Mouse (Mus musculus) layer of hippocampus, adult 9-11 months (tissue): Measurements from ENCODE around the gene Itgb2l.

Source experiments
- DNase-seq: peaks from one replicate; pipeline ENCODE4 v3.0.0; 2022

The Itgb2l gene

DNA sequence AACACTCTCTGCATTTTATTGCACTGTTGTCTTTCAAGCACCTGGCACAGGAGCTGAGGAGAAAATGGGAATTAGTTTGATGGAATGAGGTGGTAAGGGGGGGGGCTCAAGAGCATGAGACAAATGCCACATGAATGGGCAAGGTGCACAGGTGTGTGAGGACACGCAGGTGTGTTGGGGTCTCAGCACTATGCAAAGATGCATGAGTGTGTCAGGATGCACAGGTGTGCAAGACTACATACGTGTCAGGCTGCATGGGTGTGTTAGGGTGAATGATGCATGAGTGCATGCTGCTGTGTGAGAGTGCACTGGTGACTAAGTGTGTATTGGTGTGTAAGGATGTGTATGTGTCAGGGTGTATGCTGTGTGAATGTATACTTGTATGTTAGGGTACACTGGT is 18.4 kb downstream of the Itgb2l start:
- no peak for DNase-seq

DNA sequence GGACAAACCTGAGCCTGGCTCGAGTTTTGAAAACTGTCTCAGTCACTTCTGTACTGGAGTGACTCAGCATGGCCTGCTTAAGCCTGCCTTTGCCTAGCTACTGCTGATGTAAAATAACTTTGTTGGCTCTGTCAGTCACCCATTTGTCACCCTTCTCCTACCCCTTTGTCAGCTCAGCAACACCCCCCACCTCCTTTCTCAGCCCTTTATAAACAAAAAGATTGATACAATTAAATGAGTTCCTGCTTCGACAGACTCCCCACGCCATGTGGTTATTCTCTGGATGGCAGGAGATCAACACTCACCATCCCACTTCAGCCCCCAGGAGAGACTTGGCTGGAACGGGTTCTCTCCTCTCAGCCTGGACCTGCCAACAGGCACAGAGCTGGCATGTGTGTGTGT is 35.4 kb downstream of the Itgb2l start:
- no peak for DNase-seq

DNA sequence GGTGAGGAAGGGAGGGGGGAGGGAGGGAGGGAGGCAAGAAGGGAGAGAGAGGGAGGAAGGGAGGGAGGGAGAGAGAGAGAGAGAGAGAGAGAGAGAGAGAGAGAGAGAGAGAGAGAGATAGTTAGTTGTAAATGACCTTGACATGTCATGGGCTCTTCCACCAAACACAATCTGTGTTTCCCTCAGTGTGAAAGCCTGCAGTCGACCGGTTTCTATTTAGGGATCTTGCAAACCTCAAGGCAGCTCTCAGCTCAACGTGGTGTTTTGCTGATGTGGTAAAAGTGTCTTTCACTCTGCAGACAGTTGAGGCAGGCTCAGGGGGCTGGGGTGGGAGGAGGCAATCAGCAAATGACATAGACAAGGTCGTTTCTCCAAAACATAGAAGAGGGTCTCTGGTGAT is 37.1 kb downstream of the Itgb2l start:
- DNase-seq = no peak

DNA sequence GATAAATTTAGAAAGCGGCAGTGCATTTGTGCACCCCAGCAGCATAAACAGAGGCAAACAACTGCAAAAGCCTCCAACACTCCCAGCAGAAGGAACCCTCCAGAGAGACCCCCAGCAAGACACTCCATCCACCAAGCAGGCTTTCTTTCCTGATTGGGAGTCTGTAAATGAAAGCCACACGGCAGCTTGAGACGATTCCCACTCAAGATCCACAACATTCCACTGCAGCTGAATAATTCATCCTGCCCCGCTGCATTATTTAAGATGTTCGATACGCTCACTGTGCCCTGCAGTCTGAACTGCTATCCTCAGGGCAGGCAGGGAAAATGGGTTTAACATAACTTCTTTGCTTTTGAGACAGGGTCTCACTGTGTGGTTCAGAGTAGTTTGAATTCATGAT is 41.1 kb downstream of the Itgb2l start:
- no peak for DNase-seq

DNA sequence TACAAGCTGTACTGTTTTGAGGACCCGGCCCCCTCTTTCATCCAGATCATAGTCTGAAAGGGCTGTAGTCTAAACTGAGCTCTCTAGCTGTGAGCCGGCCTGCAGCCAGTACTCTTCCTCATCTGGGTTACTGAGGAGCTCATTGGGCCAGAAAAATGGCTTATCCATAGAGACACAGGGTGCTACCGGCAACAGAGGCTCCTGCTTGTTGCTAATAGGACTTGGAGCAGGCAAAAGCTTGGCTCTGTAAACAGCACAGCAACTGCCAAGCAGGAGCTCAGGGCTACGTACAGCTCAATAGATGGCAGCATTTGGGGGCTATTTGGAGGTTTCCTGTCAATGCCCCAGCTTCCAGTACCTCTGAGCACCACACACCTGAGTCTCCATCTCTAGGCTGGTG is 43.4 kb downstream of the Itgb2l start:
- DNase-seq = peak; percentile 51

DNA sequence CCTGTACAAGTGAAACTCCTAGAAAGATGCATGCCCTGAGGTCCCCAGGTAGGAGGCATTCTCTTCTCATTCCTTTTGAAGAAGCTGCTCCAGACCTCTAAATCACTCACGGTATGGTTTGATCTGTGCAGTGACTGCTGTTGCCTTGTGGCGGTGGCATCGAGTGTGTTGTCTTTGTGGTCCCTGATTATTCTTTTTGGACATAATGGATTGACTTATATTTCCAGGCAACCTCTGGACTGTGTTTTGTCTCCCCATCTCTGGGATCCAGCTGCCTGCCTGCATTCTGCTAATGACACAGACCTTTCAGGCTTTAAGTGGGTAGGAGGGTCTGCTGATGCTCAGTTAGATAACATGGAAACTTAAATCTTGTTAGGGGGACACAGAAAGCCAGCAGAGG is 44.6 kb downstream of the Itgb2l start:
- no peak for DNase-seq

DNA sequence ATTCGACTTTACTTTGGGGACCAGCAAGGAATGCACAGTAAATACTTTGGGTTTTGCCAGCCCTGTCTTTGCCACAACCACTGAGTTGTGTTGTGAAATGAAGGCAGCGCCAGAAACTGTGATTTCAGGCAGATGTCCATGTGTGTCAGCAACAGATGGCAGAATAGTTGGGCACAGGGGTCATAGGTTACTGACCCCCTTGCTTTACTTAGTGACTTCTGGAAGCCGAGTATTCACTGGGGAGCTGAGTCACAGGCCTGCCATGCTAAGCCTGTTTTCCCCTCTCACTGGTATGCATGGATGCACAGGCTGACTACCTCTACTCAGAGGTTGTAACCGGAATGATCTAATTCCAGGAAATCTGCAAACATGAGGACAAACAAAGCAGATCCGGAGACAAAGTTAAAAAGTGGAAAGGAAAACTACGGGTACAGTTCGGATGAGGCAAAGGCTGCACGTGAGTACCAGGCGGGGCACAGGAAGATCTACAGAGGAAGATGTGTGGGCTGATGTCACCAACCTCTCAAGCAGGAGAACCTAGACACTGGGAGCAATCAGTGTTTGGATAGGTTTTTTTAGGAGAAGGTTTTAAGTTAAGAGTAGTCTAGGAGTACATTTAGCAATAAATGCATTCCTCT is 47.3 kb downstream of the Itgb2l start:
- no peak for DNase-seq

DNA sequence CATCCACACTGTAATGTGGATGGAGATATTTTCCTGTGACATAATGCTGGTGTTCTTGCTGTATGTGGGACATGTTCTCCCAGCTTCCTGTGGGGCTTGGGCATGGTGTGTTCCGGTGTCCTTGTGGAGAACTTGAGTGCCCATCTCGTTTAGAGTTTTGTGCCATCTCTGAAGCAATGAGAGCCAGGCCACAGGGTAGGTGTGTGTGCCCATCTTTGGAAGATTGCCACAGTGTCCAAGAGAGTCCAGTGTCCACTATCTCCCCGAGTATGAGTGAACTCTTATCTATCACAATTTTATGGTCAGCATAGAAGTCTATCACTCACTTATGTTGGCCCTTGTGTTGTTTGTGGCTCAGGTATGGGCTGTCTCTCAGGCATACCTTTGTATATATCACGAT is 47.9 kb downstream of the Itgb2l start:
- DNase-seq = no peak

DNA sequence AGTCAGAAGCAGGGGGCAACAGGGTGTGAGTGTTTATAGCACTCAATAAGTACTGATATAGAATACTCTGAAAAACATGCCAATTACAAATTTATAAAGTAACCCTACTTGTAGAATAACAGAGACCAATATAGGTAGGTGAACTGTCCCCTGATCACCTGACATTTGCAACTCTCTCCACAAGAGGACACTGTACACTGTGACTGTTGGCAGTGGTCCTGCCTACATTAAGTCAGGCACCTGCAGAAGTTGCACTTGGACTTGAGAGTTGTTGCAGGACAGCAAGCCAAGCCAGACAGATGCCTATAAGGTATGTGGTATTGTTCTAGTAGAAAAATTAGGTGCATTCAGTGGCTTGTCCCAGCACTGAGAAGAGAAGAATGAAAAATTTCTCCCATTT is 52.3 kb downstream of the Itgb2l start:
- DNase-seq = no peak

DNA sequence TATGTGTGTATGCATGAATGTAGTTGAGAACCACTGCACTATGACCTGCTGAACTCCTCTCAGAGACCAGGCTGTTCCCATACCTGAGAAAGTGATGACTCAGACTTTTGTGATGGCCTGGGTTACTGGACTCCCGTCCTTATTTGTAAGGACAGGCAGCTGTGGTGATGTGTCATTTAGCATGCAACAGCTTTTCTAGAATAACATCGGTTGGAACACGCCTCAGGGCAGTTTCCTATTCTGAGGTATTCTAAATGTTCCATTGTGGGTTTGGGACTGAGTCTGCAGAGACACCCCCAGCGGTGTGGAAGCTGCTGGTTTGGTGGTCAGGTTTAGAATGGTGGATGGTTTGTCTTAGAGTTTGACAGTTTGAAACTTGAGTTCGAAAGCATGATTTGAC is 54.9 kb downstream of the Itgb2l start:
- DNase-seq = no peak

DNA sequence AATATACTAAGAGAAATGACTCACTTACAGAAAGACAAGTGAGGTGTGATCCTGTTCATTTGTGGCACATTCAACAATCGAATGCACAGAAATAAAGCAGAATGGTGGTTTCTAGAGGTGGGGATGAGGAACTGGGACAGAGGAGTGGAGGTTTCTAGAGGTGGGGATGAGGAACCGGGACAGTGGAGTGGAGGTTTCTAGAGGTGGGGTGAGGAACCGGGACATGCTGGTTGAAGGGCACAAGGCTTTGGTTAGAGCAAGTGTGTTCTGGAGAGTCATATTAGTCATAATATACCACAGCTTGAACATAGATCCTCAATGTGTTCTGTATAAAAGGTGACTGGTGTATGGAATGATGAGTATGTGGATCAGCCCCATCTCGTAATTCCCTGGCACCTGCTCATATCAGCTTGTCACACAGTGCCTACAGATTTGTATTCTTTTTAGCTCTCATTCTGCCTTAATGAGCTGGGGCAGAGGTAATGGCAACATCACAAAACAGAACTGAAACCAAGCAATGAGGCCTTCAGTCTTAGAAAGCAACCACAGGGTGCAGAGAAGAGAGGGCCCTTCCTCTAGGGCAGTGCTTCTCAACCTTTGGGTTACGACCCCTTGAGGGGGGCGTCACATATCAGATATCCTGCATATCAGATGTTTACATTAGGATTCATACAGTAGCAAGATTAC is 55.6 kb downstream of the Itgb2l start:
- DNase-seq = no peak

DNA sequence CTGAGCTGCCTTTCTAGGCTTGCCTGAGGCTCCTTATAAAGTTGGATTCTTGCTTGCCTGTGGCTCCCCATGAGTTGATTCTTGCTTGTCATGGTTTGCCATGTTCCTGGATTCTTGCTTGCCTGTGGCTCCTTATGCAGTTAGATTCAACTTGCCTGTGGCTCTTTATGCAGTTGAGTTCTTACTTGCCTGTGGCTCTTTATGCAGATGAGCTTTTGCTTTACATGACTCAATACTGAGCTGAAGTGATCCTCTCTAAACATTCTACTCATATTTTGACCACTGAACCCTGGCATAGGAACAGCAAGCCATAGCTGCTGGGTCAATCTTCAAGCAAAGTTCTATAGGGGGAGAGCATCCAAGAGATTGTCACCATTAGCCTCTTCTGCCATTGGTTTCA is 58.7 kb downstream of the Itgb2l start:
- no peak for DNase-seq

DNA sequence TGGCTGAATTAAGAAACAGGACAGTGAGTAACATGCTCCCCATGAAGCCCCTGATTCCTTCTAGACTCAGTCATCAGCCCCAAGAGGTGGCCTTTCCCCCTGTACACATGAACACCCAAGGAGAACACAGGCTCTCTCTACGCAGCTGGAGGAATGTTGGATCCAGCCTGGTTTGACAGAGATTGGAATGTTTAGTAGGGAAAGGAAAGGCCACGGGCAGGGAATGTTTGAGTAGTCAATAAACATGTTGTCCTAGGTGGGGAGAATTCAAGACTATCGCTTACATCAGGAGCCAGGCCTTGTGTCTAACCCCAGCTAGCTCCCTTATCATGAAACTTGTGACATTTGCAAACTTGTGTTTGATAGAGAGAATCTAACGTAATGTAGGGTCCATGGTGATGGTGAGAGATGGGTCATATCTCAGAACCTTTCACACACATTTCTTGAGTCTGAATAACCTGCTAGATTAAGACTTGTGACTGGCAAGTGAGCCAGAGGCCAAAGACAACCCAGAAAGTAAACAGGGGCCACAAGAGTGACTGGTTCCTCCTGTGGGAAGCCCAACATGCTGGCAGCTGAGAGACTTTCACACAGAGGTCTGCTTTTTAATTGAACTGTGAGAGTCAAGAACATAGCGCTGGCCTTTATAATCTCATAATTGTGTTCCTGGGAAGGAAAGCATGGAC is 60.8 kb downstream of the Itgb2l start:
- DNase-seq = no peak

DNA sequence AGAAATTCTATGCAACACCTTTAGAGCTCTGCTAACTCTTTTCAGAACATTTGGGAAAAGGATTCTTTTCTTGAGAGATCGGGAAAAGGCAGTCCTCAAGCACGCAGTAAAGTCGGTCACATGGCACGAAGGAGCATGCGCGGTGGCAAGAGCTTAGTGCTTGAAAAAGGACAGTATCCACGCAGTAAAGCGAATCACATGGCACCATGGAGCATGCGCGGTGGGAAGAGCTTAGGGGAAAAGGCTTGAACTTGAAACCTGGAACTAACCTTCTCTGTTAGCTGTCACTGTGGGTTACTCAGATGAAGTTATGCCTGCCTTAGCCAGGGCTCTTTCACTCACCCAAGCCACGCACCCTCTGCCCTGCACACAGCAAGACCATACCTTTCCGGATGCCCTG is 62.0 kb downstream of the Itgb2l start:
- no peak for DNase-seq

DNA sequence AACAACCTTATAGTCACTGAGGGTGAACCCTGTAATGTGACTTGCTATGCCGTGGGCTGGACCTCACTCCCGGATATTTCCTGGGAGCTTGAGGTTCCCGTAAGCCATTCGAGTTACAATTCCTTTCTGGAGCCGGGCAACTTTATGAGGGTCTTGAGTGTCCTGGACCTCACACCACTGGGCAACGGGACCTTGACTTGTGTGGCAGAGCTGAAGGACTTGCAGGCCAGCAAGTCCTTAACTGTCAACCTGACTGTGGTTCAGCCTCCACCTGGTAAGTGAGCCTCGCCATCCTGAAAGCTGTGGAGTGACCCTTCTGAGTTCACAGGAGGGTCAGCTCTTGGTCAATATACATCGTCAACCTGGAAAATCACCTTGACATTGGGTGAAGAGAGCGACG is 65.3 kb downstream of the Itgb2l start:
- DNase-seq = no peak

DNA sequence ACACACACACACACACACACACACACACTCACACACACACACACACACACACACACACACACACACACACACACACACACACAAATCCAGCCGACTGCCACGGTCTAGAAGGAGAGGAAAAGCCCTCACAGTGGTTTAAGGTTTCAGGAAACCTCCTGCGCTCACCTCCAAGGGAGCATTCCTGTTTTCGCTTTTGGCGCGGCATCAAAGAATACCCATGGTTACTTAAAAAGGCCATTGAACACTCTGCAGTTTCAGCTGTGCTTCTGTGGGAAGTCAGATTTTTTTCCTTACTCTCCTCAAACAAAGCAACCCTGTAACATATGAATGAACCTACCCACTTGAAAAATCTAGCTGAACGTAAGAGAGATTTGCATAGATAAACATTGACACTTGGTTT is 67.1 kb downstream of the Itgb2l start:
- no peak for DNase-seq

DNA sequence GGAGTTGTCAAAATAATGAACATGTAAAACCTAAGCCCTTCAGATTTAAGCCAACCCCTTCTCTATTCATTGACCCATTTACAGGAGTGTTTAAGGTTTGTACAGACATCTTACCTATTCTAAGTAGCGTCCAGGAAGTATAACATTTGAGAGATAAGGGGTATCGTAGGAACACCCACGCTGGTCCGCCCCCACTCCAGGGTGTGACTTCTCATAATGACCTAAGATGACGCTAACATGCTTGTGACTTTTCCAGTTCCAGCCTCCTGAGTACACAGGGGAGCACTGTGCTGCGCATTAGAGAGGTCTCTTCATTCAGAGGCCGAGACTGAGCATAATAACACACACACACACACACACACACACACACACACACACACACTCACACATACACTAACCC is 67.9 kb downstream of the Itgb2l start:
- no peak for DNase-seq

DNA sequence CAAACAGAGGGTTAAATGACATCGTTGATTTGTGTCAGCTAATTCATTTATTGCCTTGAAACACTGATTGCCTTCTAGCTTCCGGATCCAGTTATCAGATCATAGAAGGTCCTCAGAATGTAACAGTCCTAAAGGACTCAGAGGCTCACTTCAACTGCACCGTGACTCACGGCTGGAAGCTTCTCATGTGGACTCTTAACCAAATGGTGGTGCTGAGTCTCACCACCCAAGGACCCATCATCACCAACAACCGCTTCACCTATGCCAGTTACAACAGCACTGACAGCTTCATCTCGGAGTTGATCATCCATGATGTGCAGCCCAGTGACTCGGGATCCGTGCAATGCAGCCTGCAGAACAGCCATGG is 70.7 kb downstream of the Itgb2l start:
- no peak for DNase-seq
